Mouse (Mus musculus): ENCODE measurements at regions not wholly inside any gene's neighbourhood (a gene's known extent, or its start where the extent isn't known, plus 50 kb on each side); places are given as distances from the start of the nearest gene placed in this dataset.

DNA sequence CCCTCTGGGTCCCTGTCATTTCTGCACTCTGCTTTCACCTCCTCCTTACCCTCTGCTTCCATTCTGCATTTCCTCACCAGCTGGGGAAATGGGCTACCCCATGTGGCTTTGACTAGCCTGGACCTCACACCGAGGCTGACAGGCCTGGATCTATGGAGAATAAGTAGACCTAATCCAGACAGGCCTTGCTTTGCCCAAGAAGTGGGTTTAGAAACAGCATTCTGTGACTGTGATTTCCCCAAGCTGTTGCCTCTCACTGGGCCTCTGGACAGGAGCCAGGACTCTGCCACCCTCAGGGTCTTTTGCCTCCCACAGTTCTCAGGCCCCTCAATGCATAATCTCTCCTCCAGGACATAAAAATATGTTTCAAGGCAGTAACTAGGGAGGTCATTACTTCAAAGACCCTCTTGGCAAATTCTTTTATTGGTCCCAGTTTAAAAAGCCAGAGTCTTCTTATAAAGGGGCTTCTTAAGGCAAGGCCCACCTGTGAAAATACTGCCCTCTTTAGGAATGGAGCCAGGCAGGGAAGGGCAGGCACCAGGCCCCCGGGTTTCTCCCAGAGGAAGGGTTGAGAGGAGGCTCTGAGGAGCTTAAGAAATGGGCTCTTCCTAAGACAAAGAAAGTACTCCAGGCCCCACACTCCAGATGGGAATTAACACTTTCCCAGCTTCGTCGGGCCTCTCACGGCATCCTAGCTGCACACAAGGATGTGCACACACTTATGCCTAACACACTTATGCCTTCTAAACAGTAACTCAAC lies 151.8 kb downstream of the Cyp26b1 start:
- DNase-seq (ENCODE audit: low spot score in 2 of 2) = no peak

- DNase-seq (ENCODE audit: low spot score in 2 of 2) = no peak
These were observed 157.0 kb downstream of the Cyp26b1 start for GRCm38 (mm10) chr6:84436716-84437115.

- DNase-seq (ENCODE audit: low spot score in 2 of 2) = peak; percentile 59 to 67
These were observed 159.2 kb downstream of the Cyp26b1 start for GRCm38 (mm10) chr6:84434532-84434931.

DNA sequence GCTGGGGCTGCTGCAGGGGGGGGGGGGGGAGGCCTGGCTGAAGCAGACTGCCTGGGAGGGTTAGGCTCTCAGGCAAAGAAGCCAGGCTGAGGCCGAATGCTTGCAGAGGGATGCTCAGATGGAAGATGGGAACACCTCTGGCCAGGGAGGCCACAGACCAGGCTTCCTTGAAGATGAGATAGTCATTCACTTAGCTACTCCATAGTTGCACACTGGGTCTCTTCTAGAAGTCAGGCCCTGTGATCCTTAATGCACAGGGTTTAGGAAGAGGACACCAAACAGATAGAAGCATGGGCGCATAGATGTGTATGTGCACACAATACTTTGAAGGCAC lies 162.1 kb downstream of the Cyp26b1 start:
- no peak for DNase-seq (ENCODE audit: low spot score in 2 of 2)

- DNase-seq (ENCODE audit: low spot score in 2 of 2) = no peak
These were observed 162.6 kb downstream of the Cyp26b1 start for GRCm38 (mm10) chr6:84430925-84431621.

- DNase-seq (ENCODE audit: low spot score in 2 of 2) = no peak
These were observed 163.6 kb downstream of the Cyp26b1 start for GRCm38 (mm10) chr6:84430146-84430545.

GRCm38 (mm10) chr6:84429247-84429646 lies 164.5 kb downstream of the Cyp26b1 start:
- DNase-seq (ENCODE audit: low spot score in 2 of 2) = peak; percentile 34 to 35

DNA sequence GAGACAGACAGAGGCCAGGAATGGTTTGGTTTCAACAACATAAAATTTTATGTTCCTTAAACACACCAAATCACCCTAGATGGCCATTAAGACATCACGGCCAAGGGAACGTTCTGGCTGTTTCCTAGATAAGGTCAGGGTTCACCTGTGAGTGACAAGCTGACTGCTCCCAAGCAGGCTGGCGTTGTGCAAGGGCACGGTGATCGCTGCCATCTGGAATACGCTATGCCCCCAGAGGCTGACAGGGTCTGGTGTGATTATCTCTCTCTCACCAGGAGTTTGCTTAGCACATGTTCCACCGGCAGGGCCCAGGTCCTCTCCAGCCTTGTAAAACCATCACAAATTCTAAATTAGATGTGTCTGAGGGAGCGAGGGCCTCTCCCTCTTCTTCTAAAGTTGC lies 167.0 kb downstream of the Cyp26b1 start:
- no peak for DNase-seq (ENCODE audit: low spot score in 2 of 2)

GRCm38 (mm10) chr6:84425823-84426222 lies 167.9 kb downstream of the Cyp26b1 start:
- DNase-seq (ENCODE audit: low spot score in 2 of 2) = no peak

DNA sequence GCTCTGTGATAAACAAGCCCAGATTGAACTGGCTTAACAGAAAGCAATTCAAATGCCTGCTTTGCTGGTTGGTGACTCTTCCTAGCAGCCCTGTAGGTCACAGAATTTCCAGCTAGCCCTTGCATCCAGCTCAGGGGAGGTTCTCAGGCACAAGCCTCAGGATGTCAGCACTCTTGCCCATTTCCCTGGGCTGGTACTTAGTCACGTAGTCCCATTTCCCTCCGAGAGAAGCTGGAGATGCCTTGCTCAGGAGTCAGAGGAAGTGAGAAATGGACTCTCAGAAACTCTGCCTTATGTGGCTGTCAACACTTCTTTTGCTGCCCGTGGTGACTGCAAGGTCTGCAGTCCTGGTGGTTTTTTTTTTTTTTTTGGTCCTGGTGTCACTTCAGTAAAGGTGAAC lies 170.8 kb downstream of the Cyp26b1 start:
- no peak for DNase-seq (ENCODE audit: low spot score in 2 of 2)

DNA sequence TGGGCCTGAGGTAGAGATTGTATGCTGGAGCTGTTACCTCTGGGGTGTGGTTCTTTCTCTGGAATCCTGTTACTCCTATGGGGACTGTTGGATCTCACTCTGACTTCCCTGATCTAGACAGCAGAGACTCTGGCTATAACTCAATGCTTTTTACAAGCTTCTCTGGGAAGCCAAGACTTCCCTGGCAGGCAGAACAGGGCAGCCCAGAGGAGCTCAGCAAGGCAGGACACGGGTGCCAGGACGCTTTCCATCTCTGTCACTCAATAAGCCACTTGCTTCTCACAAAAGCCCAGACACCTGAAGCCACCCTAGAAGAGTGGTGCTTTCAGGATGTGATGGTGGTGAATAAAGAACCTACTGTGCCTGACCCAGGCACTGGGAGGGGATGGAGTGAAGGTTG lies 174.0 kb downstream of the Cyp26b1 start:
- DNase-seq (ENCODE audit: low spot score in 2 of 2) = no peak

DNA sequence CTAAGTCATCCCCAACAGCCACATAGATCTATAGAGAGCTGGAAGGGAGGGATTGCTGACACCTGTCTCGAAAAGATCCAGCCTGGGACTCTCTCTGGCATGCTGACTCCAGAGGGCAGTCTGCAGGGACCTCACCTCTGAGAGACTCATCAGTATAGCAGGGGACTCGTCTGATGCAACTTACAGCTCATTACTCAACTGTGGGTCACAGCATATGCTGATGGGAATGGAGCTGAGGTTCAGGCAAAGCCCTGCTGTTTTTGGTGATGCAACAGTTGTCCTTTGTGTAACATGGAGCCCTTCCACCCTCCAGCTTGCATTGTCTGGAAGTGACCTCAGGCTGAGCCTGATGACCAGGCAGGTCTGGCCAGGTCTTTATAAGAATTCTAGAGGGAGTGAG lies 174.4 kb downstream of the Cyp26b1 start:
- DNase-seq (ENCODE audit: low spot score in 2 of 2) = no peak

GRCm38 (mm10) chr6:84416992-84417636 lies 176.6 kb downstream of the Cyp26b1 start:
- no peak for DNase-seq (ENCODE audit: low spot score in 2 of 2)

GRCm38 (mm10) chr6:84414400-84414799 lies 179.3 kb downstream of the Cyp26b1 start:
- no peak for DNase-seq (ENCODE audit: low spot score in 2 of 2)

DNA sequence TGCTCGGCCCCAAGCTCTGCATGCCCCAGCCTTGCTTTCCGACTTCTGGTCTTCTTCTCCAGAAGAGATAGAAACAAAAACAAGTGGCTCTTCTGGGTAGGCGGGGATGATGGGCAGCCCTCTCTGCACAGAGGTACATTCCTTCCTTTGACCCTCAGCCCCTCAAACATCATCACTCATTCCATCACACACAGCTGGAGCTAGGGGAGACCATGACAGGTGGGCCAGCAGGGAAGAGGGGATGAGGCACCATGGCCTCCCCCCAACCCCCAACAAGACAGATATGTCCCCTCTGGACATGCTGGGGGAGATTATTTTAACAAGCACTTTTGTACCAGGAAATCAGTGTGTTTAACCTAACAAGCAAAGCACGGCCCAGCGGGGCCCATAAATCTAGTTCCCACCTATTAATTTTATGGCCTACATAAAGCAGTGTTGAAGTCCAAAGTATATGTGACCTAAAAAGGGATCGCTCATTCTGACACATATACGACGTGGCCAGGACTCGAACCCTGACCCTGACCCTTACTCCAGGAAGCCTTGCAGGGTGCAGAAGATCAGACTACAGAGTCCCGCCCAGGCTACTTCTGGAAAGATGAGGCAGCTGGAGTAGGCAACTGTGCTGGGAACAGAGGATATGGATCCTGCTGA lies 183.7 kb downstream of the Cyp26b1 start:
- no peak for DNase-seq (ENCODE audit: low spot score in 2 of 2)

DNA sequence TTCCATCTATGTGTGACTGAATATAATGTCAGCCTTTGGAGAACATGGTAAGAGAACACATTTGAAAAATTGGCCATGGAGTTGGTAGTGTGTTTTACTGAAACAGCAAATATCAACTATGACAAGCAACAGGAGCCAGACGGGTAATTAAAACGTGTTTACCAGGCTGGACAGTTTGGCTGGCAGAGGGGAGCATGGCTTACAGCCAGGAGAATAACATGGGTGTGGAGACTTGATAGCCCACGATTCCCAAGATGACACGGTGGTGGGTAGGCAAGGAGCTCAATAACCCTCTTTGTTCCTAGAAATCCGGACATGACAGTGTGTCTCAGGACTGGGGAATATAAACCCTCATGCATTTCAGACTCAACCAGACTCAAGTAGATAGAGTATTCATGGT lies 185.2 kb downstream of the Cyp26b1 start:
- no peak for DNase-seq (ENCODE audit: low spot score in 2 of 2)

GRCm38 (mm10) chr6:84407773-84408172 lies 185.9 kb downstream of the Cyp26b1 start:
- DNase-seq (ENCODE audit: low spot score in 2 of 2) = peak in 1 of 2 experiments; percentile 17

GRCm38 (mm10) chr6:84404695-84405094 lies 189.0 kb downstream of the Cyp26b1 start:
- DNase-seq (ENCODE audit: low spot score in 2 of 2) = no peak

- no peak for DNase-seq (ENCODE audit: low spot score in 2 of 2)
These were observed 191.3 kb downstream of the Cyp26b1 start for GRCm38 (mm10) chr6:84402431-84402830.

GRCm38 (mm10) chr6:84394496-84395090 lies 199.1 kb downstream of the Cyp26b1 start:
- DNase-seq (ENCODE audit: low spot score in 2 of 2) = peak; percentile 24 to 34

- DNase-seq (ENCODE audit: low spot score in 2 of 2) = no peak
These were observed 200.0 kb downstream of the Cyp26b1 start for GRCm38 (mm10) chr6:84393519-84394231.

Data from gastrocnemius, adult 8-10 months (tissue).